Mouse (Mus musculus): ENCODE data around the gene Flii. TPM values are rescaled to one million over a fixed set of nuclear protein-coding genes. Genes with fewer than 3 reads are reported as not detected.

The Flii gene
- polyA plus RNA-seq, 1 experiment from 2014 or later: 80.0 TPM

DNA sequence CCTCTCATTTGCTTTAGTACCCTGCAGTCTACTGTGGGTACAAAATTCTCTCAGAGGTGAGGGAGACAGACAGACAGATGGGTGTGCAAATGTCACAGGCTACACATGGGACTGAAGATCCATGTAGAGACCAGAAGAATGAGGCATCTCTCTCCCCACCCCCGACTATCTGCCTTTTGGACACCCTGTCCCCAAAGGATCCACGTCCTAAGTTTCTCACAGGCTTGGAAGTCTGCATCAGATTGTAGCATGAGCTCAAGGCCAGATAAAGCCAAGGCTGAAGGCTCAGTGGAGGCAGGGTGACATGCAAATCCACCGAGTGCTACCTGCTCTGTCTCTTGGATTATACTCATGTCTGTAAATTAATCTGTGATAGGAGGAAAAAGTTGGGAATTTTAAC lies 9.4 kb upstream of the Flii start:
- Histone ChIP-seq H3K36me3 (peaks cover 68% of the 10 kb centered on the region), H3K4me3 (no peak overlapping the region), H3K9me3 (no peaks in the 10 kb centered on the region), H3K27me3 (ENCODE audit: insufficient read depth, poor library complexity, severe bottlenecking) (no peaks in the 10 kb centered on the region), H3K27ac (no peak overlapping the region), H3K4me1 (replicated peaks) (no peaks in the 10 kb centered on the region)
- no peak for DNase-seq (ENCODE audit: low spot score)
- WGBS: 76% methylated on average over 3 of the region's 3 CpGs

DNA sequence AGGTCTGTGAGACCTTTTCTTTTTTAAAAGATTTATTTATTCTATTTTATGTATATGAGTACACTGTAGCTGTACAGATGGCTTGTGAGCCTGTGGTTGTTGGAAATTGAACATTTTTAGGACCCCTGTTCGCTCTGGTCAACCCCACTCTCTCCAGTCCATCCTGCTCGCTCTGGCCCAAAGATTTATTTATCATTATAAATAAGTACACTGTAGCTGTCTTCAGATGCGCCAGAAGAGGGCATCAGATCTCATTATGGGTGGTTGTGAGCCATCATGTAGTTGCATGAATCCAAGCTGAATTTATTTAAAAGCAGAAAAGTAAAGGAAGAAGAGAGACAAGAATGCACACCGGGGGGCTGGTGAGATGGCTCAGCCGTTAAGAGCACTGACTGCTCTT lies 8.1 kb upstream of the Flii start:
- DNase-seq (ENCODE audit: low spot score): no peak
- Histone ChIP-seq H3K27me3 (ENCODE audit: insufficient read depth, poor library complexity, severe bottlenecking) (no peaks in the 10 kb centered on the region), H3K27ac (no peak overlapping the region), H3K9me3 (no peaks in the 10 kb centered on the region), H3K4me3 (no peak overlapping the region), H3K4me1 (replicated peaks) (no peaks in the 10 kb centered on the region), H3K36me3 (peaks cover 68% of the 10 kb centered on the region)
- WGBS: 79% methylated on average over 5 of the region's 5 CpGs

DNA sequence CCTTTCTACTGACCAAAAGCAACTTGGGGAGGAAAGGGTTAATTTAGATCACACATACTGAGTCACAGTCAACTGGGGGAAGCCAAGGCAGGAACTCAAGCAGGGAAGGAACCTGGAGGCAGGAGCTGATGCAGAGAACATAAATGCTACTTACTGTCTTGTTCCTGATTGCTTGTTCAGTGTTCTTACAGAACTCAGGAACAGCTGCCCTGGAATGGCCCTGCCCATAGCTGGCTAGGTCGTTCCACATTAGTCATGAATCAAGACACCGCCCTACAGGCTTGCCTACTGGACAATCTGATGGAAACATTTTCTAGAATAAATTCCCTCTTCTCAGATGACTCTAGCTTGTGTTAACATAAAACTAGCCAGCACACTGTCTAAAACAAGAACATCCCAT lies 7.1 kb upstream of the Flii start:
- Histone ChIP-seq H3K4me3 (no peak overlapping the region), H3K4me1 (replicated peaks) (peaks cover 5% of the 10 kb centered on the region), H3K27me3 (ENCODE audit: insufficient read depth, poor library complexity, severe bottlenecking) (no peaks in the 10 kb centered on the region), H3K27ac (no peak overlapping the region), H3K36me3 (peaks cover 59% of the 10 kb centered on the region), H3K9me3 (no peaks in the 10 kb centered on the region)
- no peak for DNase-seq (ENCODE audit: low spot score)
- WGBS: 85% methylated on average over 2 of the region's 2 CpGs

DNA sequence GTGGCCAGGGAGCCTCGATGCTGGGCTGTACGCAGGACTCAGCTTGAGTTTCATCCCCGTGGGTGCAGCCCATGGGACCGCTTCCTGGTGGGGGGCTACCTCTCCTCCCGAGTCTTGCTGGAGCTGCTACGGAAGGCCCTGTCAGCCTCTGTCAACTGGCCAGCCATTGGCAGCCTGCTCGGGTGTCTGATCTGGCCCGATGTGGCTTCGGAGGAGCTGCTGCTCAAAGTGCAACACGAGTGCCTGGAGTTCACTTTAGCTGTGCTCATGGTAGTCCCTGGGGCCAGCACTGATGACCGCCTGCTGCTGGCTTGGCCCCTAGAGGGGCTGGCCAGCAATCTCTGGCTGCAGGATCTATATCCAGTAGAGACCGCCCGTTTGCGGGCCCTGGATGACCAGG lies 4.2 kb upstream of the Flii start:
- 92% methylated on average over 14 of the region's 14 CpGs for WGBS
- H3K36me3 ChIP-seq: peaks cover 41% of the 10 kb centered on the region
- DNase-seq (ENCODE audit: low spot score): no peak
- H3K9me3 ChIP-seq: no peaks in the 10 kb centered on the region
- no peaks in the 10 kb centered on the region for H3K27me3 ChIP-seq (ENCODE audit: insufficient read depth, poor library complexity, severe bottlenecking)
- no peak overlapping the region for H3K27ac ChIP-seq
- H3K4me1 ChIP-seq (replicated peaks): peaks cover 31% of the 10 kb centered on the region
- H3K4me3 ChIP-seq: no peak overlapping the region

DNA sequence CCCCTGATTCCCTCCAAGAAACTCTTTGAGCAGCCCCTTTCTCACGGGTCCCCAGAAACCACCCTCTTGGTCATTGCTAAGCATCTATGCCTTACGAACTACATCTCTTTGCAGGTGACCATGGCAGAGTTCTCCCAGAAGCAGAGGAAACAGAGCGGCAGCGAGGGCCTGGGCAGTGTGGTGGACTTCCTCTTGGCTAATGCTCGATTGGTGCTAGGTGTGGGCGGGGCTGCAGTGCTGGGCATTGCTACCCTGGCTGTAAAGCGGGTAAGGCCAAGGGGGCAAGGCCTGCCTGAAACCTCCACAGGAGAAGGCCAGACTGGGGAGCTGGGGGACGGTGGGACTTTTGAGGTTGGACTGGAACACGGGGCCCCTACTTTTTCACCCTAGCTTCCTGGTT lies 3.1 kb upstream of the Flii start:
- Histone ChIP-seq H3K27ac (no peak overlapping the region), H3K4me1 (replicated peaks) (peaks cover 35% of the 10 kb centered on the region), H3K4me3 (no peak overlapping the region), H3K36me3 (peaks cover 42% of the 10 kb centered on the region), H3K27me3 (ENCODE audit: insufficient read depth, poor library complexity, severe bottlenecking) (no peaks in the 10 kb centered on the region), H3K9me3 (no peaks in the 10 kb centered on the region)
- no peak for DNase-seq (ENCODE audit: low spot score)
- WGBS: 84% methylated on average over 9 of the region's 9 CpGs

DNA sequence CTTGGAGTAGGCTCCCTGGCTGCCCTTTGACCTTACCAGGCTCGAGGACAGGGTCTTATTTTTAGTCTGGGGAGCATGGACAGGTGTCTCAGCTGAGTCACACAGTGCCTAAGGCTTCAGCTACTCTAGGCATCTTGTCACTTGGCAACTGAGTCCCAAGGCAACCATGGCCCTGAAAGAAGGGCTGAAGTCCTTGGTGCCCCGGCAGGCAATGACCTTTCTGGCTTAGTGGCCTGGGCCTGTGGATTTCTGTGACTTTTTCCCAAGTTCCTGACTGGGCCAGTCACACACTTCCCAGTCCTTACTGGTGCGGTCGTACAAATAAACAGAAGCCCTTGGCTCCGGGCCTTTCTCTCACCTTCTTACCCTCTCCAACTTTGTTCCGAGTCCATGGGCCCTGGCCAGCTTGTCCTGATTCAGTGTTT lies 2.2 kb upstream of the Flii start:
- peak overlapping the region; percentile 90; the same call in 1 of the 2 replicates for H3K27ac ChIP-seq
- 76% methylated on average over 6 of the region's 6 CpGs for WGBS
- no peaks in the 10 kb centered on the region for H3K9me3 ChIP-seq
- H3K27me3 ChIP-seq (ENCODE audit: insufficient read depth, poor library complexity, severe bottlenecking): no peaks in the 10 kb centered on the region
- no peak for DNase-seq (ENCODE audit: low spot score)
- peak overlapping the region; percentile 75 for H3K4me3 ChIP-seq
- peaks cover 50% of the 10 kb centered on the region for H3K36me3 ChIP-seq
- peaks cover 35% of the 10 kb centered on the region for H3K4me1 ChIP-seq (replicated peaks)

DNA sequence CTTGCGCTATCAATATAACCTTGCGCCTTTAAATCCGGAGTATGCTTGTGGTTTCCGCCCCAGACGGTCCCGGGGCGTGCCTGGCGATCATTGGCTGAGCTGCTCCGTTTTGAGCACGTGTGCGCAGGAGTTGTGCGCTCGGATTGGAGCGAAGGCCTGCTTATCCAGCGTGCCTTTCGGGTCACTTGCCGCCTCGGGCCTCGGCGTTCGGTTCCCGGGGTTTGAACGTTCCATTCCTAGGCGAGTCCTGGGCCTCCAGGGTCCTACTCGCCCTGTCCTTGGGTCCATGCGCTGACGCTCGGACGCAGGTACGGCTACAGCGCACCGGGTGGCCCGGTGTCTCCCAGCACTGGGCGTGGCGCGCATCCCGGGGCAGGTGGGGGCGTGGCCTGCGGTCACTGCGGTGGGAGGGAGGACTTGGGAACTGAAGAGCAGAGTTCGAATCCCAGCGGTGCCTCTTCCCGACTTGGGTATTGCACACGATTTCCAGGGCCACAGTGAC lies 1.2 kb upstream of the Flii start, which contains the start of gene Mief2:
Gene Mief2 (plus strand): TSS at position 139 of the 502 bp plus-strand sequence.
- Histone ChIP-seq H3K27me3 (ENCODE audit: insufficient read depth, poor library complexity, severe bottlenecking) (no peaks in the 10 kb centered on the region), H3K4me1 (replicated peaks) (peaks cover 35% of the 10 kb centered on the region), H3K4me3 (peak within 1 kb of the TSS; percentile 75), H3K36me3 (peaks cover 50% of the 10 kb centered on the region), H3K9me3 (no peaks in the 10 kb centered on the region), H3K27ac (peak within 1 kb of the TSS; percentile 90)
- under 1% methylated on average over 44 of the region's 44 CpGs for WGBS
- DNase-seq (ENCODE audit: low spot score): peak; percentile 94

DNA sequence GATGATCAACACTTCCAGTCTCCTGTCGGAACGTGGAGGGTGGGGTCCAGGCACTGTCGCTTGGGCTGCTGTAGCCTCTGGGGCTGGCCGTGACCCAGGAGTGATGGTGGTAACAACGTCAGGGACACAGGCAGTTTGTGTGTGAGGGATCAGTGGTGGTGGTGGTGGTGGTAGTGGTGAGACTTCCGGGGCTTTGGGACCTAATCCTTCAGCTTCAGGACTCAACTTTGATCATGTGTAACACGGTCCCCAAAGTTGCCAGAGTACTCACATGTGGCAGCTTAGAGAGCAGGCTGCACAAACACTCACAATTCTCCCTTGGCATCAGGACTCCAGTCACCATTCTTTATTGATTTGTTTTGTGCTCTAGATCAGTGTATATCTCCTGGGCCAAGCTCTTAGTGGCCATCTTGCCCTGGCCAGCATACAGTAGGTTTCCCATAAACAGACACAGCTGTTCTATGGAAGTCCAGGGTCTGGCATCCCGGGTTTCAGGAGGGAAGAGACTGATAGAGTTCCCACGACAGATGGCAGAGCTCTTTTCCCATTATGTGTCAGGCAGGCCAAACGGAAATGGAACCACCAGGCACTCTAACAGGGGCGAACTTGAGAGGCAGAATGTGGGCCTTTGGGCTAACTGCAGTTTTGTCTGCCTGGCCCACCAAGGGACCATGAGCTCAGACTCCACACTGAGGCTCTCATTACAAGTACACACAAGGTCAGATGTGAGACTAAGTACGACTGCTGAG lies 503 bp upstream of the Flii start:
- no peak for DNase-seq (ENCODE audit: low spot score)
- H3K4me1 ChIP-seq (replicated peaks): peaks cover 35% of the 10 kb centered on the region
- H3K36me3 ChIP-seq: peaks cover 50% of the 10 kb centered on the region
- no peaks in the 10 kb centered on the region for H3K27me3 ChIP-seq (ENCODE audit: insufficient read depth, poor library complexity, severe bottlenecking)
- no peaks in the 10 kb centered on the region for H3K9me3 ChIP-seq
- WGBS: 8% methylated on average over 12 of the region's 12 CpGs
- H3K27ac ChIP-seq: peak overlapping the region; percentile 90
- peak overlapping the region; percentile 75 for H3K4me3 ChIP-seq

DNA sequence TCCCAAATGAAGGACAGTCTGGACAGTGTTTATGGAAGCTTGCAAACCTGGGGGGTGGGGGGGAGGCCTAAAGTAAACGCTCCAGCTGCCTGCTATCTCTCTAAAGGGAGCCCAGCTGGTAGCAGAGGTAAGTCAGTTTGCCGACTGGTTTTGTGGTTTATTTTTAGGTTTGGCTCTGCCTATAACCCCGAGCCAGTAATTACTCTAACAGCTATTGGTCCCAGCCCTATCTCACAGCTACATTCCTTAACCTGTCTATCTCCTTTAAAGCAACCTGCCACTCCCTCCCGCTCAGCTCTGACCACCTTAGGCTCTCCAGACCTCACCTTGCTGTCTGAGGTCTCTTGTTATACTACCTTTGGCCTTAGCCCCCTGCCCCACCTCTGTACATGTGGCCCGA lies 7.8 kb downstream of the Flii start:
- Histone ChIP-seq H3K36me3 (peaks cover 100% of the 10 kb centered on the region), H3K4me3 (no peak overlapping the region), H3K9me3 (no peaks in the 10 kb centered on the region), H3K27ac (no peak overlapping the region), H3K27me3 (ENCODE audit: insufficient read depth, poor library complexity, severe bottlenecking) (no peaks in the 10 kb centered on the region), H3K4me1 (replicated peaks) (no peaks in the 10 kb centered on the region)
- 87% methylated on average over 5 of the region's 5 CpGs for WGBS
- no peak for DNase-seq (ENCODE audit: low spot score)

DNA sequence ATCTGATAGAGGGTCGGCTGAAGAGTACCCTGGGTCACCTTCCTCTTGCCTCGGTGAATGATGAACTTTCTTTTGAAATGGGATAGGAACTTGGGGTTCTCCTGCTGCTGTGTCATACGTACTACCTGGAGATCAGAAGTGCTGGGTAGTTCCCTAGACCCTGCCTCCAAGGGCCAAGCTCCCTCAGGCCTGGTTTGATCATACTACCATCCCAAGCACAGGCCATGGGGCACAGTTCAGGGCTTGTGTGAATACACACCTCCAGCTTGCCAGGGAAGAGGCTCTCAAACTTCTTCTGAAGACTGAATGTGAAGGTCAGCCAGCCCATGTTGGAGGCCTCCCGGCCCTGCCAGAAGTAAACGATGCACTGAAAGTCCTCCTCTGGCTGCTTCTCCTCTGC lies 11.2 kb downstream of the Flii start:
- Histone ChIP-seq H3K27ac (no peak overlapping the region), H3K27me3 (ENCODE audit: insufficient read depth, poor library complexity, severe bottlenecking) (no peaks in the 10 kb centered on the region), H3K4me3 (no peak overlapping the region), H3K9me3 (no peaks in the 10 kb centered on the region), H3K4me1 (replicated peaks) (no peaks in the 10 kb centered on the region), H3K36me3 (peaks cover 100% of the 10 kb centered on the region)
- 91% methylated on average over 5 of the region's 5 CpGs for WGBS
- no peak for DNase-seq (ENCODE audit: low spot score)

DNA sequence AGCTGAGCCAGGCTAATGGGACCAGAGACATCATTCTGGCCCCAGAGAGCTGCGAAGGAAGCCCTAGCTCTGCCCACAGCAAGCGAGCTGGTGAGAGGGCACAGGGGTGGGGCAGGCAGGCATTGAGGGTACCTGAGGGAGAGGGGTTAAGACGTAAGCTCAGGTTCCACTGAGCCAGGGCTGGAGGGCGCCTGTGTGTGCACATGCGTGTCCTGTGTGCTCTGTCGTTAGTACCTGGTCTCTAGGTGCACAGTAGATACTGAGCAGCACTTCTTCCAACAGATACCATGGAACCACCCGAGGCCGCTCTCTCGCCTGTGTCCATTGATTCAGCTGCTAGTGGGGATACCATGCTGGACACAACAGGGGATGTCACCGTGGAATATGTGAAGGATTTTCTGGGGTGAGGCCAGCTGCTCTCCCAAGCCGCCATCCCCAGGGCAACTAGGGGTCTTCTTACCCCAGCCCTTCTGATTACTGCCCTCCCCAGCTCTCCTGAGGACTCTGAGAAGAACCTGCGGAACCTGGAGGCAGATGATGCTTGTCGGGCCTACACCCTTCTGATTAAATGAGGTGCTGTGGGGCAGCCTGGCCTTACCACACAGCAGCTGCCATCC lies 14.3 kb downstream of the Flii start:
- H3K4me1 ChIP-seq (replicated peaks): no peaks in the 10 kb centered on the region
- no peaks in the 10 kb centered on the region for H3K27me3 ChIP-seq (ENCODE audit: insufficient read depth, poor library complexity, severe bottlenecking)
- DNase-seq (ENCODE audit: low spot score): no peak
- no peaks in the 10 kb centered on the region for H3K9me3 ChIP-seq
- no peak overlapping the region for H3K4me3 ChIP-seq
- H3K36me3 ChIP-seq: peaks cover 100% of the 10 kb centered on the region
- H3K27ac ChIP-seq: no peak overlapping the region
- 95% methylated on average over 13 of the region's 13 CpGs for WGBS

DNA sequence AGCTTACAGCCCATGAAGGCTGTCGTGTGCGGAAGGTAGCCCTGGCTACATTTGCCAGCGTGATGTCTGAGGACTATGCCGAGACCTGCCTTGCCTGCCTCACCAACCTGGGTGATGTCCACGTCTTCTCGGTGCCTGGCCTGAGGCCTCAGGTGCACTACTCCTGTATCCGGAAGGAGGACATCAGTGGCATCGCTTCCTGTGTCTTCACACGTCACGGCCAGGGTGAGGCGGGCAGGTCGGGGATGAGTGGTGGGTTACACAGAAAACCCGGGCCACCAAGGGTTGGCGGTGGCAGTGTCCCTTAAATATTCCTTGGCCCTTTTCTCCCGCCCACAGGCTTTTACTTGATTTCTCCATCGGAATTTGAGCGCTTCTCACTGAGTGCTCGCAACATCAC lies 15.0 kb downstream of the Flii start:
- no peak overlapping the region for H3K27ac ChIP-seq
- no peak for DNase-seq (ENCODE audit: low spot score)
- peaks cover 100% of the 10 kb centered on the region for H3K36me3 ChIP-seq
- no peaks in the 10 kb centered on the region for H3K9me3 ChIP-seq
- H3K4me1 ChIP-seq (replicated peaks): no peaks in the 10 kb centered on the region; the same call in 1 of the 2 replicates
- no peaks in the 10 kb centered on the region for H3K27me3 ChIP-seq (ENCODE audit: insufficient read depth, poor library complexity, severe bottlenecking)
- no peak overlapping the region for H3K4me3 ChIP-seq
- WGBS: 95% methylated on average over 18 of the region's 18 CpGs

DNA sequence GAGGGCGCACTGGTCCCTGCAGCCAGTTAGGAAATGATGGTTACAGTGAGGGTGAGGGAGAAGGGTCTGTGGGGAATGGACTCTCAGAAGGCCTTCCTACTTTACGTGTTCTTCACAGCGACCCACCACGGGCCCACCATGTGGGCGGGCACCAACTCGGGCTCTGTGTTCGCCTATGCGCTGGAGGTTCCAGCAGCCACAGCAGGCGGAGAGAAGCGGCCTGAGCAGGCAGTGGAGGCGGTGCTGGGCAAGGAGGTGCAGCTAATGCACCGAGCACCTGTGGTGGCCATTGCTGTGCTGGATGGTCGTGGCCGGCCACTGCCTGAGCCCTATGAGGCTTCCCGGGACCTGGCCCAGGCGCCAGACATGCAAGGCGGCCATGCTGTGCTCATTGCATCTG lies 15.8 kb downstream of the Flii start:
- no peaks in the 10 kb centered on the region; the same call in 1 of the 2 replicates for H3K4me1 ChIP-seq (replicated peaks)
- WGBS: 94% methylated on average over 17 of the region's 17 CpGs

More for the DNA sequence above, 15.8 kb downstream of the Flii start:
- Histone ChIP-seq H3K27me3 (ENCODE audit: insufficient read depth, poor library complexity, severe bottlenecking) (no peaks in the 10 kb centered on the region), H3K27ac (no peak overlapping the region), H3K4me3 (no peak overlapping the region), H3K36me3 (peaks cover 100% of the 10 kb centered on the region), H3K9me3 (no peaks in the 10 kb centered on the region)
- DNase-seq (ENCODE audit: low spot score): no peak

Data from hindbrain, embryonic 10.5 days (tissue).